ENCODE assay signal across 9 mouse cellular contexts in the genomic region with DNA sequence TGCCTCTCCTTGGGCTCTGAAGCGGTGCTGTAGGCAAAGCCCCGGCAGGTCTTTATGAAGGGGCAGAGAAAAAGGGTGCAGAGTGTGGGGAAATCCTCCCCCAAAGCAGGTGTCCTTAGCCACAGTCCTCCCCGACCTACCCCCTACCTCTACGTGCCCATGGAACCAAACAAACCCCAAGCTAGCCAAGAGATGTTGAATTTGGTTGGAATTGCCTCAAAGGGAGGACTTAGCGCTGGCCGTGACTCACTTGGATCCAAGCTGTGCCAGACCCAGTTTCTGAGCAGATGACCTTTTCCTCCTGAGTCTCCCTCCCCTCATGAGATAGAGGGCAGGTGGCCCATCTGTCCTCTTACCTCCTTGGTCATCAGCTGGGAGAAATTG.
A peak's percentile ranks its signal among the peaks of the same experiment; 100 is the strongest.
DNase-seq lines count a peak whose midpoint lies in the region; ATAC-seq and TF ChIP-seq lines count a peak whose summit lies in the region.
"Had no signal": no experiment of that assay in that cellular context is flagged by ENCODE, and none has a peak within 500 bp of the region (broad histone marks: within the 10 kb centered on the region; RNA-seq: fewer than 3 reads in every experiment).

No protein-coding gene starts in this region.

- H3K4me2 ChIP-seq in limb, embryonic 14.5 days (replicated peaks; ENCODE audit: low read depth, low read length, severe bottlenecking): no peak overlapping the region
- H3K4me2 ChIP-seq: heart, embryonic 15.5 days had no signal

- H3K9ac ChIP-seq in limb, embryonic 14.5 days (ENCODE audit: low read depth, low read length, severe bottlenecking): no peak overlapping the region
- H3K9ac ChIP-seq: heart, embryonic 15.5 days had no signal

- peak; percentile 49 for ATAC-seq in cerebellum, adult (ENCODE audit: insufficient number of reproducible peaks, low FRiP score, low TSS enrichment)
- no peak for ATAC-seq in limb, embryonic 14.5 days (ENCODE audit: low FRiP score, low read depth)

- no peak overlapping the region for H3K4me3 ChIP-seq in limb, embryonic 14.5 days (replicated peaks; ENCODE audit: low read length)
- H3K4me3 ChIP-seq: heart, embryonic 15.5 days had no signal

- peaks cover 16% of the 10 kb centered on the region for H3K4me1 ChIP-seq in limb, embryonic 14.5 days (ENCODE audit: control insufficient read depth, insufficient read depth, low read length)

- no peaks in the 10 kb centered on the region for H3K9me3 ChIP-seq in limb, embryonic 14.5 days (ENCODE audit: control insufficient read depth, low read length)
- H3K9me3 ChIP-seq: heart, embryonic 15.5 days had no signal

- H3K27me3 ChIP-seq in limb, embryonic 14.5 days (ENCODE audit: control insufficient read depth, insufficient read depth, low read length): peaks cover 7% of the 10 kb centered on the region

- no peaks in the 10 kb centered on the region for H3K36me3 ChIP-seq in limb, embryonic 14.5 days (ENCODE audit: control insufficient read depth, insufficient read depth, low read length)
- H3K36me3 ChIP-seq: heart, embryonic 15.5 days had no signal

- WGBS in limb, embryonic 14.5 days: 47% methylated on average over 6 of the region's 6 CpGs

- 0 out of 2 replicates have a peak overlapping the region, but pooled peaks have one; percentile 33 for H3K27ac ChIP-seq in limb, embryonic 14.5 days (replicated peaks; ENCODE audit: low read depth, low read length)
- H3K27ac ChIP-seq: heart, embryonic 15.5 days had no signal

- TF ChIP-seq POLR2A in limb, embryonic 14.5 days (IDR thresholded peaks at IDR 0.05; ENCODE audit: borderline replicate concordance, extremely low read depth, insufficient read depth, insufficient read length): no peak

- DNase-seq in cerebellum, postnatal 4 days (ENCODE audit: low spot score in 2 of 2): no peak
- peak; percentile 11 for DNase-seq in urinary bladder, postnatal 25 days (ENCODE audit: low spot score)
- no peak for DNase-seq in urinary bladder, adult 2 months (ENCODE audit: low spot score)
- DNase-seq in limb, embryonic 14.5 days (ENCODE audit: low spot score): no peak
- DNase-seq in spleen, adult 12 weeks (ENCODE audit: low spot score): no peak
- no peak for DNase-seq in B cell, adult 2 months
- DNase-seq in frontal cortex, postnatal 36 days (ENCODE audit: low spot score in 2 of 2): no peak
